Mouse (Mus musculus) lung, postnatal 0 days (tissue): Measurements from ENCODE around the gene Slc26a10.

ENCODE experiments used
- CTCF ChIP-seq: IDR thresholded peaks from 2 replicates; pipeline ENCODE4 v1.5.1; 2016; ENCODE audit warnings: antibody characterized with exemption, mild to moderate bottlenecking
- EP300 ChIP-seq: IDR thresholded peaks from 2 replicates; pipeline ENCODE4 v1.6.1; 2016; ENCODE audit warnings: antibody characterized with exemption, mild to moderate bottlenecking, control low read depth

DNA sequence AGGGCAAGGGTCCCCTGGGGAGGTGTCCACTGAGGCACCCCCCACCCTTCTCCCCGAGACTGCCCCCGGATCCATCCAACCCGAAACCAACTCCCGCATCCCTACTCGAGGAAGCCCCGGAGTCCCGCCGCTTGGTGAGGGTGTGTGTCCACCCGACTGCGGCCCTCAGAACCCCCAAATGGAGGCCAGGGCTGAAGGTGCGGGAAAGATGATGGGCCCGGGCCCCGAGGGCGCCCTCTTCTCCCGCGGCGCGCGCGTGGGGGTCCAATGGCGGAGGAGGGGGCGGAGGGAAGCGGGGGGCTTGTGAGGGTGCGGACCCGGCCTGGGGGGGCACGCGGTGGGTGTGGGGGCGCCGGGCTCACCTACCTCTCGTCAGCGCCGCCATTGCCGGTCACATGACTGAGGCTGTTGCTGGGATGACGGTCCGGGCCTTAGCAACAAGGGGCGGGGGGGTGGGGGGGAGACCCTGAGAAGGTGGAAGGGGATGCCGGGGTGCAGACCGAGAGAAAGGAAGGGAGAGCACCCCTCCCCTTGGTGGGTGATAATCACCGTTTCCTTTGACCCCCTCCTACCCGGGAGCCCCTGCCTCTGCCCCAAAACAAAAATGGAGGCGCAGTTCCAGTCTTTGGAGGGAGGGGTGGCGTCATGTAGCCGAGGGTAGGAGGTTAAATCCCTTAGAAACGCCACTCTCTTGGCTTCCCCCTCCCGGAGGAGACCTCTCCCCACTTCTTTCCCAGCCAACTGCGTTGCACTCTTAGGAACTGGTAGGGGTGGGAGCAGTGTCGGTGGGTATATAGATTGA lies 15.1 kb upstream of the Slc26a10 start, which contains the start of gene Dtx3:
- TF ChIP-seq CTCF (no peak), EP300 (no peak)
